Mouse (Mus musculus): Measurements from ENCODE around the gene Olfr1012. TPM values are rescaled to one million over a fixed set of nuclear protein-coding genes. Genes with fewer than 3 reads are reported as not detected.
"Not testable (repeated sequence)": the region's sequence is repeated elsewhere in the genome, so short reads cannot be mapped to it uniquely, and the experiment has no call there.

Olfr1012 gene
- polyA plus RNA-seq, 1 experiment: not detected

DNA sequence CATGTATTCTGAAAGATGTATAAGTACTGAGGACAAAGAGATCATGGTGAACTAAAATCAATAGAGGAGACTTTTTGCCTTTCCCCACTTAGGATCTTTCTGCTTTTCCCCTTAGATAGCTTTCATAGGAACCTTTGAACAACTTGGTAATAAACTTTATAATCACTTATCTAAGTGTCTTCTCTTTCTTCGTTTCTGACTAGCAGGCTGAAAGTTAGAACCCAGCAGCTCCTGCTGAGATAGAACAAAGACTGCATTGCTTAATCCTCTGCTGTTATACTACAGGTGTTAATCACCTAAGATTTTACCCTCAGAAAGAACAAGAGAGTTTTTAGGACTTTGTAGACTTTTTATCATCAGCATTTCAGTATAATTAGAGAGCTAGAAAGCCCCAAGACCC lies 51.4 kb downstream of the Olfr1012 start:
- H3K4me1 ChIP-seq (ENCODE audit: control insufficient read depth, insufficient read depth, low read length): no peaks in the 10 kb centered on the region
- 14% methylated on average over 1 of the region's 1 CpGs for WGBS
- no peak overlapping the region for H3K4me3 ChIP-seq (replicated peaks; ENCODE audit: extremely low read depth, low read depth, low read length)
- TF ChIP-seq CTCF (IDR thresholded peaks at IDR 0.05; ENCODE audit: insufficient read depth, low read length) (no peak), POLR2A (IDR thresholded peaks at IDR 0.05; ENCODE audit: borderline replicate concordance, extremely low read depth, low read depth, low read length) (no peak)
- no peak for DNase-seq

DNA sequence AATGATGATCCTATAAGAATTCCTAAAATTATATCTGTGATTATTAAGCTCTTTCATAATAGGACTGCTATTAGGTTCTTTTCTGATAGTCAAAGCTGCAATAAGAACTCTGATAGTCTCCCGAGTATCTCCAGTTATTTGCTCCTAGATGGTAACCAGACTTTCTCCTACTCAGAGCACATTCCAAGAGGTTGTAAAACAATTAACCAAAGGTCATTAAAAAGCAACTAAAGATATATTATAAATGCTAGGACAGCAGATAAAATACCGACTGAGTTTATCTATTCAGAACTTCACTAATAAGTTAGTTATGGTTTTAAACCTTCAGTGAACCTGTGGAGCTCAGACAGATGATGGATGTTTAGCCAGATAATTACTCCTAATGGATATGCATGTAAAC lies 51.9 kb downstream of the Olfr1012 start:
- H3K4me1 ChIP-seq (ENCODE audit: control insufficient read depth, insufficient read depth, low read length); H3K4me3 ChIP-seq (replicated peaks; ENCODE audit: extremely low read depth, low read depth, low read length); DNase-seq: not testable (repeated sequence)
- 55% methylated on average over 2 of the region's 2 CpGs for WGBS

Other genes starting within 250 kb of the Olfr1012 start
- gene 4833423E24Rik, start 243.7 kb downstream of the Olfr1012 start, polyA plus RNA-seq (2012; rRNA removed): 0.06 and 5.1 TPM in 2 replicates
- not detected in 2 replicates for gene Olfr996, start 183.6 kb downstream of the Olfr1012 start, polyA plus RNA-seq (2012; rRNA removed)
- not detected in 2 replicates for gene Olfr998, start 173.8 kb downstream of the Olfr1012 start, polyA plus RNA-seq (2012; rRNA removed)
- not detected in 2 replicates for gene Olfr1000, start 150.9 kb downstream of the Olfr1012 start, polyA plus RNA-seq (2012; rRNA removed)
- not detected in 2 replicates for gene Olfr1002, start 112.1 kb downstream of the Olfr1012 start, polyA plus RNA-seq (2012; rRNA removed)
- gene Olfr154, start 98.3 kb downstream of the Olfr1012 start, polyA plus RNA-seq (2012; rRNA removed): not detected in 2 replicates
- not detected in 2 replicates for gene Olfr1006, start 84.0 kb downstream of the Olfr1012 start, polyA plus RNA-seq (2012; rRNA removed)
- gene Olfr1008, start 73.3 kb downstream of the Olfr1012 start, polyA plus RNA-seq (2012; rRNA removed): not detected in 2 replicates
- not detected in 2 replicates for gene Olfr1009, start 47.3 kb downstream of the Olfr1012 start, polyA plus RNA-seq (2012; rRNA removed)
- gene Olfr1013, start 4.3 kb upstream of the Olfr1012 start, polyA plus RNA-seq (2012; rRNA removed): not detected in 2 replicates
- not detected in 2 replicates for gene Olfr1014, start 9.9 kb upstream of the Olfr1012 start, polyA plus RNA-seq (2012; rRNA removed)
- not detected in 2 replicates for gene Olfr1015, start 19.3 kb upstream of the Olfr1012 start, polyA plus RNA-seq (2012; rRNA removed)
- gene Olfr1016, start 39.8 kb upstream of the Olfr1012 start, polyA plus RNA-seq (2012; rRNA removed): not detected in 2 replicates
- not detected in 2 replicates for gene Olfr1018, start 55.7 kb upstream of the Olfr1012 start, polyA plus RNA-seq (2012; rRNA removed)
- gene Olfr1019, start 82.7 kb upstream of the Olfr1012 start, polyA plus RNA-seq (2012; rRNA removed): not detected in 2 replicates
- not detected in 2 replicates for gene Olfr1020, start 84.3 kb upstream of the Olfr1012 start, polyA plus RNA-seq (2012; rRNA removed)
- not detected in 2 replicates for gene Olfr1022, start 105.8 kb upstream of the Olfr1012 start, polyA plus RNA-seq (2012; rRNA removed)
- not detected in 2 replicates for gene Olfr1023, start 122.9 kb upstream of the Olfr1012 start, polyA plus RNA-seq (2012; rRNA removed)
- gene Olfr1024, start 142.3 kb upstream of the Olfr1012 start, polyA plus RNA-seq (2012; rRNA removed): not detected in 2 replicates
- gene Olfr1025-ps1, start 152.4 kb upstream of the Olfr1012 start, polyA plus RNA-seq (2012; rRNA removed): not detected in 2 replicates
- gene Olfr1026, start 158.8 kb upstream of the Olfr1012 start, polyA plus RNA-seq (2012; rRNA removed): not detected in 2 replicates
- gene Olfr1028, start 187.7 kb upstream of the Olfr1012 start, polyA plus RNA-seq (2012; rRNA removed): not detected in 2 replicates
- not detected in 2 replicates for gene Olfr1029, start 211.1 kb upstream of the Olfr1012 start, polyA plus RNA-seq (2012; rRNA removed)
- gene Olfr1030, start 216.5 kb upstream of the Olfr1012 start, polyA plus RNA-seq (2012; rRNA removed): not detected in 2 replicates
- not detected in 2 replicates for gene Olfr1031, start 227.5 kb upstream of the Olfr1012 start, polyA plus RNA-seq (2012; rRNA removed)
- not detected in 2 replicates for gene Olfr1032, start 242.8 kb upstream of the Olfr1012 start, polyA plus RNA-seq (2012; rRNA removed)

Measured in lung, adult 2 months (tissue).